Mouse (Mus musculus) liver, embryonic 14.5 days (tissue): ENCODE data around the gene Tmem106b.

Experiments used
- CTCF ChIP-seq: IDR thresholded peaks from 2 replicates; pipeline ENCODE4 v1.5.1; 2016; ENCODE audit warnings: antibody characterized with exemption, low read depth, control low read depth
- EP300 ChIP-seq: IDR thresholded peaks from 2 replicates; pipeline ENCODE4 v1.6.1; 2016; ENCODE audit warnings: antibody characterized with exemption, low read depth

- TF ChIP-seq CTCF (no peak), EP300 (no peak)
Measured at GRCm38 (mm10) chr6:13030961-13031360, 38.6 kb upstream of the Tmem106b start.
